Mouse (Mus musculus) heart, embryonic 10.5 days (tissue): ENCODE results near the gene 3100002H09Rik. TPM values are rescaled to one million over a fixed set of nuclear protein-coding genes. Genes with fewer than 3 reads are reported as not detected.
A peak's percentile ranks its signal among the peaks of the same experiment; 100 is the strongest.

Experiments used
- DNase-seq: peaks from one replicate; pipeline ENCODE4 v3.0.0-alpha.2; 2017; ENCODE audit warnings: low spot score
- H3K27ac ChIP-seq: fragments of 300-500 bp; sonication (generic); 2 replicates; pipeline ENCODE4 v1.5.1; 2016; ENCODE audit warnings: mild to moderate bottlenecking
- H3K27me3 ChIP-seq: fragments of 300-500 bp; sonication (generic); 2 replicates; pipeline ENCODE4 v1.6.1; 2016; ENCODE audit warnings: mild to moderate bottlenecking; ENCODE audit not compliant: poor library complexity, insufficient read depth, severe bottlenecking
- H3K36me3 ChIP-seq: fragments of 300-500 bp; sonication (generic); 2 replicates; pipeline ENCODE4 v1.6.1; 2016; ENCODE audit warnings: mild to moderate bottlenecking, moderate library complexity
- H3K4me1 ChIP-seq: fragments of 300-500 bp; sonication (generic); 2 replicates; pipeline ENCODE4 v1.6.1; 2016; ENCODE audit warnings: mild to moderate bottlenecking
- H3K4me3 ChIP-seq: fragments of 300-500 bp; sonication (generic); 2 replicates; pipeline ENCODE4 v1.5.1; 2016; ENCODE audit warnings: mild to moderate bottlenecking, moderate library complexity
- H3K9me3 ChIP-seq: fragments of 300-500 bp; sonication (generic); 2 replicates; pipeline ENCODE4 v1.6.1; 2016; ENCODE audit warnings: mild to moderate bottlenecking, moderate library complexity
- WGBS: fragments of 180-500 bp; shearing (Covaris S2); methylation state at CpG from one replicate; pipeline ENCODE4 v1.1.7; 2016; 5-methylcytosine and 5-hydroxymethylcytosine counted together
- polyA plus RNA-seq: library from polyadenylated mRNA; unstranded; fragments of >200 nt; fragmentation: Nextera tagmentation; extraction: Ambion mirVana; gene quantifications from 2 replicates; pipeline ENCODE4 v1.2.1, GENCODE M21; 2016

Gene 3100002H09Rik
- polyA plus RNA-seq, 1 experiment from 2014 or later = 0.20 TPM

GRCm38 (mm10) chr4:124633281-124633680, 22.7 kb upstream of the 3100002H09Rik start:
- Histone ChIP-seq H3K36me3 (no peaks in the 10 kb centered on the region), H3K4me1 (no peaks in the 10 kb centered on the region), H3K27me3 (peaks cover 39% of the 10 kb centered on the region), H3K9me3 (no peaks in the 10 kb centered on the region), H3K4me3 (no peak overlapping the region), H3K27ac (no peak overlapping the region)
- WGBS = 6% methylated on average over 9 of the region's 9 CpGs
- peak; percentile 85 for DNase-seq

- DNase-seq = no peak
- H3K4me1 ChIP-seq = no peaks in the 10 kb centered on the region
- H3K9me3 ChIP-seq = no peaks in the 10 kb centered on the region
- H3K36me3 ChIP-seq = no peaks in the 10 kb centered on the region
- peaks cover 35% of the 10 kb centered on the region for H3K27me3 ChIP-seq
- H3K4me3 ChIP-seq = no peak overlapping the region
- WGBS = 66% methylated on average over 10 of the region's 10 CpGs
- H3K27ac ChIP-seq = no peak overlapping the region
Measured at GRCm38 (mm10) chr4:124632856-124633255, 22.3 kb upstream of the 3100002H09Rik start.

DNA sequence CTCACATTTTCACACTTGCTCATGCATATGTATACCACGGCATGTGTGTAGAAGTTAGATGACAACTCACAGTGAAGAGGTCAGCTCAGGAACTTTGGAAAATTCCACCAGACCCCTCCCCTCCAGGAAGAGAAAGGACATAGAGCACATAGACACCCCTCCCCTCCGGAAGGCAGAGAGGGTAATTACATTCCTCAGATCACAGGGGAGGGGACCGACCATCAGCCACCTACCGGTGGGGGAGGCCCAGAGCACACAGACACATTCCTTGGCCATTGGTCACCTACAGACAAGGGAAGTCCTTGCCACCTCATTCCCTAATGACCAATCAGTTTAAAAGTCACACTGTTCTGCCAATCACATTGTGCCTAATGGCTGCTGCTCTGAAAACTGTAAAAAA, 20.9 kb upstream of the 3100002H09Rik start:
- H3K9me3 ChIP-seq = no peaks in the 10 kb centered on the region
- no peak overlapping the region for H3K4me3 ChIP-seq
- H3K27ac ChIP-seq = no peak overlapping the region
- H3K4me1 ChIP-seq = no peaks in the 10 kb centered on the region
- H3K27me3 ChIP-seq = peaks cover 22% of the 10 kb centered on the region
- DNase-seq = no peak
- WGBS = 41% methylated on average over 4 of the region's 4 CpGs
- H3K36me3 ChIP-seq = no peaks in the 10 kb centered on the region

DNA sequence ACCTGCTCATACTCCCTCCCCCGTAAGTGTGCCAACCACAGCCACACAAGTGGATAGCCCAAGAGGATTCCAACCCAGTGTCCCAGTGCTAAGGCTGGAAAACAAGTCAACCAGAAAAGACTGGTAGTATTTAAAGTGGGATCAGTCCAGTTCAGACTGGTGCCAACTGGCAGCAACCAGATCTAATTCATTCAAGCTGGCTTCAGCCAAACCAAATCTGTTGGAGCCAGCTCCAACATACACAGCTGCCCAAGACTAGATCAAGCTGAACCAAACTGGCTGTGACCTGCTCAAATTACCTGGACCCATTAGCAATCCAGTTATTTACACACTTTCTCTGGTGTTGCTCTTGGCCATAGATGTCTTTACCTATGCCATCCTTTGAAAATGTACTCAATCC, 16.2 kb upstream of the 3100002H09Rik start:
- H3K9me3 ChIP-seq = no peaks in the 10 kb centered on the region
- no peak overlapping the region for H3K4me3 ChIP-seq
- peaks cover 29% of the 10 kb centered on the region for H3K27me3 ChIP-seq
- no peak for DNase-seq
- H3K27ac ChIP-seq = no peak overlapping the region
- WGBS = 76% methylated on average over 1 of the region's 1 CpGs
- no peaks in the 10 kb centered on the region for H3K36me3 ChIP-seq
- peaks cover 10% of the 10 kb centered on the region for H3K4me1 ChIP-seq

DNA sequence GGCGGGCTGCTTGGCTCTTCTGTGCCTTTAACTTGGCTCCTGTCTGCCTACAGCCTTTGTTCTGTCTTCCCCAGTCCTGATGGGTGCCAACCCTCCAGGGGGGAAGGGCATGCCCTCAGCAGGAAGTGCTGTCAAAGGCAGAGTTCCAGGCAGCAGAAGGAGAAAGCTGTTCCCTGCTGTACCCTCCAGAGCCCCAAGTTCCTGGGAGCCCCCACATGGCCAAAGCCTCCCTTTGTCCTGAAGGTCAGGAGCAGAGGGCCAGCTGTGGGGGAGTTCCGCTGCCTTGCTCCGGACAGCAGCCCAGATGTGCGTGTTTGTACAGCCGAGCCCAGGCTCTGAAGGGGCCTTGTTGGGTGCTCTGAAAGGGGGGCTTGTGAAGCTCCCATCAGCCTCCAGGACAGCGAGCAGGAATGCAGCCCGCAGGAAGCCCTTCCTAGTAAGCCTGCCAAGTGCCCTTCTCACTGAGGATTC, 13.5 kb upstream of the 3100002H09Rik start:
- 29% methylated on average over 7 of the region's 7 CpGs for WGBS
- peaks cover 39% of the 10 kb centered on the region for H3K27me3 ChIP-seq
- peak overlapping the region; percentile 42; the same call in 1 of the 2 replicates for H3K27ac ChIP-seq
- H3K4me1 ChIP-seq = peaks cover 10% of the 10 kb centered on the region
- H3K9me3 ChIP-seq = no peaks in the 10 kb centered on the region
- no peak for DNase-seq
- H3K4me3 ChIP-seq = no peak overlapping the region
- H3K36me3 ChIP-seq = no peaks in the 10 kb centered on the region

DNA sequence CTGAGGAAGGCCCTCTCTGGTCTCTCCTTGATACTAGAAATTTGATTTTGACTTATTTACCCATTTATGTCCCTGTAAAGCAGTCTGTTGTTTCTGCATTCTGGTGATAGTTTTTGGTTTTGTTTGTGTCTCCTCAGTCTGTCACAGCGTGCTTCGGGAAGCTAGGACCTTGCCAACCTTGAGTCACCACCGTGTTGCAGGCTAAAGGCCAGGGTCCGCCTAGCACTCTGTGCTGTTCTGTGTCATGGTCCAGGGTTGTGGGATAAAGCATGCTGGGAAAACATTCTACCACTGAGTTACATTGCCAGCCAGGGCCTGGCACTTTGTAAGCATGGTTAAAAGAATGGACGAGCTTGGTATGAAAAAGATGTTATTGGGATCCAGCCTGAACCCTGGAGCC, 12.0 kb upstream of the 3100002H09Rik start:
- no peak for DNase-seq
- Histone ChIP-seq H3K4me3 (no peak overlapping the region), H3K27ac (no peak overlapping the region), H3K4me1 (peaks cover 16% of the 10 kb centered on the region), H3K9me3 (no peaks in the 10 kb centered on the region), H3K27me3 (peaks cover 45% of the 10 kb centered on the region), H3K36me3 (no peaks in the 10 kb centered on the region)
- WGBS = 84% methylated on average over 5 of the region's 5 CpGs

DNA sequence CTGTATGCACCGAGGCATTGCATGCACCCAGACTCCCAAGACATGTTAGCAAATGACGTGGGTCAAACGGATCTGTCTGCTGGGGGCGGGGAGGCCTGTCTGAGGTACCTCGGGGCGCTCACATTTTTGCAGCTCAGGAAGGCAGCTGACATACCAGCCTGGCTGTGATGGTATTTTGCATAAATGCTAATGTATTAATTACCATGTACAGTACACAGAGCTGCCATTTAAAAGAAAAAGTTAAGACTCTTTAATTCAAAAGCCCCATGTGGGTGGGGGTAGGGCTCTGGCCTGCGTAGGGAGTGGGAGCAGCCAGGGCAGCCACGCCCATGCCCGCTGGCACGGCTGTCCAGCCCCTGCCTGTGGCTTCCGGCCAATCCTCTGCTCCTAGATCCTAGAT, 10.8 kb upstream of the 3100002H09Rik start:
- H3K4me1 ChIP-seq = peaks cover 16% of the 10 kb centered on the region
- H3K4me3 ChIP-seq = no peak overlapping the region
- H3K9me3 ChIP-seq = no peaks in the 10 kb centered on the region
- H3K27ac ChIP-seq = no peak overlapping the region
- DNase-seq = no peak
- no peaks in the 10 kb centered on the region for H3K36me3 ChIP-seq
- 68% methylated on average over 11 of the region's 11 CpGs for WGBS
- peaks cover 53% of the 10 kb centered on the region for H3K27me3 ChIP-seq

DNA sequence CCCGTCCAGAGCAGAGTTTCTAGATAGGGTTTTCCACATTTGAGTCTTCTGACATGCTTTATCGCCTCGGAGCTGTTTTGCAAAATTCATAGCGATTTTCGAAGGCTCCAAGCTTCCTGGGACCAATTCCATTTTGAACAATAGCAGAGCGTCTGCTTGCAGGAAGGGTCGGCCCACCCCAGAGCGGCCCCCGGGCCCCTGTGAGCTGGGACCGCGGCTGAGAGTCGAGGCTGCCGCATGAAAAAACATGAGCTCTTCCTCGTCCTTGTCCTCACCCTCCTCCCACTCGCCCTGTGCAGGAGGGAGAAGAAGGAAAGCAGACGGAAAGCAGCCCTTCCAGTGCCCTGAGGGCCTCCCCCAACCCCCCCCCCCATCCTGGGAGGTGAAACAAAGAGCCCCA, 8.0 kb upstream of the 3100002H09Rik start:
- Histone ChIP-seq H3K36me3 (no peaks in the 10 kb centered on the region), H3K27ac (peak overlapping the region; percentile 29; the same call in 1 of the 2 replicates), H3K9me3 (no peaks in the 10 kb centered on the region), H3K4me3 (peak overlapping the region; percentile 6), H3K27me3 (peaks cover 40% of the 10 kb centered on the region), H3K4me1 (peaks cover 19% of the 10 kb centered on the region)
- 7% methylated on average over 16 of the region's 16 CpGs for WGBS
- DNase-seq = no peak

DNA sequence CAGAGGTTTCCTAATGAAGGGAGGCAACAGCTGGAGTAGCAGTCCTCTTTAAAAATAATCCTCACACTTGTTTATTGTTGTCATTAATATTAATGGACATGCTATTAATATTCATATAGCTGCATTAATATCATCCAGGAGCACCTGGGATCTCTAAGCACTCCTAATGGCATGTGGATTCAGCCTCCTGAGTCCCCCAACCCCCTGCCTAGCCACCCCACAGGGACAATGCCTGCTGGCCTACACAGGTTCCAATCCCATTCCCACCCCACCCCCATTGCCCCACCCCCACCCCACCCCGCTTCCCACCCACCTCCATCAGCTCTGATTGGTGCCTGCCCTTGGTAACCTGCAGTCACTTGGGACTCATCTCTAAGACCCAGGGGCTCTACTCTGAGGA, 6.0 kb upstream of the 3100002H09Rik start:
- no peak overlapping the region for H3K27ac ChIP-seq
- 44% methylated on average over 1 of the region's 1 CpGs for WGBS
- H3K36me3 ChIP-seq = no peaks in the 10 kb centered on the region
- H3K27me3 ChIP-seq = peaks cover 44% of the 10 kb centered on the region
- no peak overlapping the region for H3K4me3 ChIP-seq
- H3K4me1 ChIP-seq = peaks cover 27% of the 10 kb centered on the region
- no peaks in the 10 kb centered on the region for H3K9me3 ChIP-seq
- no peak for DNase-seq

DNA sequence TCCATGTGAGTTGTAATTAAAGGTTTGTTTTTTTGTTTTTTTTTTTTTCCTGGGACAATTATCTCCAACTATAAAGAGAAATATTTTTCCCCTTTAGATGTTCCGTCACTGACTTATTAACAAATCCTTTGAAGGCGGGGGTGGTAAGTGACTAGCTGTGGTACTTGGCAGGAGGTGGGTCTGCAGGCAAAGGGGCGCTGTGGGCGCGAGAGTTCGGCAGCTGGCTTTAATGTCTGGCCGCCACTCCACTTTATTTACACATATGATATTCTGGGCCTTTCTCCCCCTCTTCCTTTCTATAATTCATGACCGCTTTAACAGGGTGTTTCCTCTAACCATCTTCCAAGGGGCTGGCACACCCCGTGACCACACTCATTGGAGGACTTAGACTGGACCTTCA, 5.4 kb upstream of the 3100002H09Rik start:
- H3K9me3 ChIP-seq = no peaks in the 10 kb centered on the region
- H3K4me3 ChIP-seq = no peak overlapping the region
- no peak for DNase-seq
- H3K27ac ChIP-seq = no peak overlapping the region
- peaks cover 44% of the 10 kb centered on the region for H3K27me3 ChIP-seq
- H3K36me3 ChIP-seq = no peaks in the 10 kb centered on the region
- whole genome bisulfite sequencing = 68% methylated on average over 9 of the region's 9 CpGs
- H3K4me1 ChIP-seq = peaks cover 28% of the 10 kb centered on the region

DNA sequence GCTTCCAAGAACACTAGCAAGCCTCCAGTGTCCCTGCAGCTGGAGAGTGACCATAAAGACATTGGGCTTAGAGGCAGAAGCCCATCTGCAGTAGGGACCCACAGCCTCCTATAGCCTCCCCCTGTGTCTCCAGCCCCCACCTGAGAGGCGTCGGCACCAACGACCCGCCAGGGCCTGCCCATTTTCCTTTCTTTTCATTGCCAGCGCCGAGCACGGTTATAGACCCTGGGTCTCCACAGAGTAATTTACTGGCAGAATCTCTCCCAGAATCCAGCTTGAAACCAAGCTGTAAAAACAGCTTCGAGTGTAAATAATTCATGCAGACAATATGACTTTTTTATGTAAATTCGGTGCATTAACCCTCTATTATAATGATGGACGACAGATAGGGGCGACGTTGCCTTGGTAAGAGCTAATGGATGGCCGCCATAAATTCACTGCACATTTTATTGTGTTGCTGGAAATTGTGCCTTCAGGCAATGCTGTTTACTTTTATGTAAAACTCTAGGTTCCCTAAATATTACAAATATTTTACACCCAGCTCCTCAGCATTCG, 4.9 kb upstream of the 3100002H09Rik start:
- H3K9me3 ChIP-seq = no peaks in the 10 kb centered on the region
- no peak overlapping the region for H3K27ac ChIP-seq
- no peak overlapping the region for H3K4me3 ChIP-seq
- 55% methylated on average over 14 of the region's 14 CpGs for WGBS
- H3K4me1 ChIP-seq = peaks cover 28% of the 10 kb centered on the region
- H3K36me3 ChIP-seq = no peaks in the 10 kb centered on the region
- peaks cover 44% of the 10 kb centered on the region for H3K27me3 ChIP-seq
- DNase-seq = no peak

DNA sequence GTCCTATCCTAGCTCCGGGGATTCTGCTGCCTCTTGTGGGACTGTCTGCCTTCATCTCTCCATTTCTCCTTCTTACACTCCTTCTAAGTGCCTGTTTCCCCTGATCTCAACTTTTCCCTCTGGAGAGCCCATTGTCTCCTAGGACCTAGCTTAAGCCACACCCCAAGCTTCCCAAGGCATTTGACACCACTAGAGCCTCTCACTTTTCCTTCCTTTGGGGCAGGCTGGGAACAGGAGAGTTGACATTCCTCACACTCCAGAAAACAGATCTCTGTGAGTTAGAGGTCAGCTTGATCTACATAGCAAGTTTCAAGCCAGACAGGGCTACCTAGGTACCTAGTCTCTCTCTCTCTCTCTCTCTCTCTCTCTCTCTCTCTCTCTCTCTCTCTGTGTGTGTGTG, 3.6 kb upstream of the 3100002H09Rik start:
- DNase-seq = no peak
- H3K9me3 ChIP-seq = no peaks in the 10 kb centered on the region
- H3K27ac ChIP-seq = no peak overlapping the region
- H3K27me3 ChIP-seq = peaks cover 34% of the 10 kb centered on the region
- no CpG with 5 or more reads among the region's 1 CpGs for WGBS
- no peak overlapping the region for H3K4me3 ChIP-seq
- no peaks in the 10 kb centered on the region for H3K36me3 ChIP-seq
- H3K4me1 ChIP-seq = peaks cover 28% of the 10 kb centered on the region

DNA sequence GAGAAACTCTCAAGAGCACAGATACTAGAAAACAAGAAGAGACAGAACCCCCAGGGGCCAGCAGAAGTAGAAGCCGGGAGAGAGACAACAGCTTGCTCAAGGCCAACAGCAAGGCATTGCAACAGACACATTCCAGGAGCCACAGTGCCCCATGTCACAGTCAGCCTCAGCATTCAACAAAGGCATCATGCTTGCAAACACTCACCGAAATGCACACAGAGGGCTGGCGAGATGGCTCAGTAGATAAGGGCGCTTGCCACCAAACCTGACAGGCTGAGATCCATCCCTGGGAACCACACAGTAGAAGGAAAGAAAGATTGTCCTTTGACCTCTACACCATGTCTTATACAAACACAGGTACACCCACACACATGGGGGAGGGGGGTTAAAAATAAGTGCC, 1.2 kb upstream of the 3100002H09Rik start:
- H3K4me1 ChIP-seq = peaks cover 27% of the 10 kb centered on the region
- no peak overlapping the region for H3K27ac ChIP-seq
- no peaks in the 10 kb centered on the region for H3K9me3 ChIP-seq
- no peak for DNase-seq
- H3K36me3 ChIP-seq = no peaks in the 10 kb centered on the region
- 51% methylated on average over 4 of the region's 4 CpGs for WGBS
- H3K27me3 ChIP-seq = peaks cover 32% of the 10 kb centered on the region
- H3K4me3 ChIP-seq = no peak overlapping the region

- WGBS = 64% methylated on average over 2 of the region's 2 CpGs
- Histone ChIP-seq H3K27me3 (peaks cover 41% of the 10 kb centered on the region), H3K4me1 (peaks cover 33% of the 10 kb centered on the region), H3K4me3 (no peak overlapping the region), H3K36me3 (no peaks in the 10 kb centered on the region), H3K27ac (no peak overlapping the region), H3K9me3 (no peaks in the 10 kb centered on the region)
- no peak for DNase-seq
Measured at GRCm38 (mm10) chr4:124610066-124610465, 537 bp downstream of the 3100002H09Rik start.
